Mouse (Mus musculus) olfactory bulb, adult 2 months (tissue): ENCODE measurements around the gene Kcnk10. TPM values are rescaled to one million over a fixed set of nuclear protein-coding genes. Genes with fewer than 3 reads are reported as not detected.
A peak's percentile ranks its signal among the peaks of the same experiment; 100 is the strongest.

ENCODE experiments used
- H3K27ac ChIP-seq: fragments of 200-500 bp; 2 replicates; pipeline ENCODE4 v1.5.1; 2012; ENCODE audit warnings: low read depth, low read length; ENCODE audit not compliant: insufficient read depth
- H3K4me1 ChIP-seq: fragments of 200-500 bp; 2 replicates; pipeline ENCODE4 v1.6.1; 2012; ENCODE audit warnings: low read length; ENCODE audit not compliant: control insufficient read depth, insufficient read depth
- H3K4me3 ChIP-seq: fragments of 200-500 bp; 2 replicates; pipeline ENCODE4 v1.5.1; 2012; ENCODE audit warnings: mild to moderate bottlenecking, low read depth, low read length, moderate library complexity; ENCODE audit not compliant: insufficient read depth
- CTCF ChIP-seq: fragments of 200-500 bp; IDR thresholded peaks from 2 replicates; pipeline ENCODE4 v1.5.1; 2012; ENCODE audit warnings: low read depth, mild to moderate bottlenecking, low read length, moderate library complexity; ENCODE audit not compliant: insufficient read depth
- POLR2A ChIP-seq: fragments of 200-500 bp; IDR thresholded peaks from 2 replicates; pipeline ENCODE4 v1.6.1; 2012; ENCODE audit warnings: mild to moderate bottlenecking, low read depth, low read length, moderate library complexity; ENCODE audit not compliant: insufficient read depth
- WGBS: fragments of 180-500 bp; shearing (Covaris S2); methylation state at CpG from one replicate; pipeline ENCODE4 v1.1.7; 2018; 5-methylcytosine and 5-hydroxymethylcytosine counted together
- polyA plus RNA-seq: library from polyadenylated mRNA; stranded (reverse); fragments of >200 nt; gene quantifications from 2 replicates; pipeline ENCODE4 v1.2.4, GENCODE M21; 2012; ENCODE audit warnings: low replicate concordance; ENCODE audit not compliant: missing spikeins, insufficient read depth, insufficient read length

Gene Kcnk10
- polyA plus RNA-seq, 1 experiment = 50.8 TPM

DNA sequence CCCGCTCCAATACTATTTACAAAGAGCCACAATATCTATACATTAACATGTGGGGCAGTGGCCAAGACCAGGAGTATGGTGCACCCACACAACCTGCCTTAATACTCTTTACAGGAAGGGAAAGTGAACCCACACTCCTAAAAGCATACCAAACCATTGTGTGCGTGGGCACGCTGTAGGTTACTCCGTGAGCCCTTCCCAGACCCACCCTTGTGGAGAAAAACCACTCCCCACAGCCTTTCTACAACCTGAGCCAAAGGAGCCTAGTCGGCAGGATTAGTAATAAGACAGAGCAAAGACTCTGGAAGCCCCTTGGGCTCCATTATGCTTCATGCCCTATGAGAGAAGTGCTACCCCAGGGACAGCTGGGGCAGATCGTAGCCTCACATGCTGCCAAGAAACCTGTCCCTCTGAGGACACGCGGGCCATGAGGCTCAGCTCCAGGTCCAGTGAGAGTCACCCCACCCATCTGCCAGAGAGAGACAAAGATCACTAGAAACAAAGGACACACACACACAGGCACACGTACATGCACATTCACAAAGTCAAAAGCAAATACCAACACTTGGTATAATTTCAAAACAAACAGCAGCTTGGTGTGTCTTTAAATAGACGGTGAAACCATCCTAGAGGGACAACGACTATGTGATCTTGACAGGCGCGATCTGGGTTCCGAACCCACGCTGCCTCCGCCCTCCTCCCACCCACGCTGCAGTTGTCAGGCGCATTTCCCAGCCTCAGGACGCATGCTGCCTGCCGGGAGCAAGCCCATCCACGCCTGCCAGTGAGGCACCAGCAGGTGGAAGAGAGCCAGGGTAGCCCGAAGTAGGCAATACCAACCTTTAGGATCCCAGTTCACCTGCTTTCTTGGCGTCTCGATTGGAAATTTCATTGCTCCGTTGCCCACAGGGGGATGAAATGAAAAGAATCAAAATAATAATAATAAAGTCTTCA, 4.5 kb downstream of the Kcnk10 start:
- WGBS = 7% methylated on average over 25 of the region's 25 CpGs
- peaks cover 20% of the 10 kb centered on the region for H3K4me1 ChIP-seq
- no peak for TF ChIP-seq CTCF
- 0 out of 2 replicates have a peak, but pooled peaks have one; percentile 33 for TF ChIP-seq POLR2A
- H3K4me3 ChIP-seq = peak overlapping the region; percentile 81
- peak overlapping the region; percentile 95 for H3K27ac ChIP-seq

DNA sequence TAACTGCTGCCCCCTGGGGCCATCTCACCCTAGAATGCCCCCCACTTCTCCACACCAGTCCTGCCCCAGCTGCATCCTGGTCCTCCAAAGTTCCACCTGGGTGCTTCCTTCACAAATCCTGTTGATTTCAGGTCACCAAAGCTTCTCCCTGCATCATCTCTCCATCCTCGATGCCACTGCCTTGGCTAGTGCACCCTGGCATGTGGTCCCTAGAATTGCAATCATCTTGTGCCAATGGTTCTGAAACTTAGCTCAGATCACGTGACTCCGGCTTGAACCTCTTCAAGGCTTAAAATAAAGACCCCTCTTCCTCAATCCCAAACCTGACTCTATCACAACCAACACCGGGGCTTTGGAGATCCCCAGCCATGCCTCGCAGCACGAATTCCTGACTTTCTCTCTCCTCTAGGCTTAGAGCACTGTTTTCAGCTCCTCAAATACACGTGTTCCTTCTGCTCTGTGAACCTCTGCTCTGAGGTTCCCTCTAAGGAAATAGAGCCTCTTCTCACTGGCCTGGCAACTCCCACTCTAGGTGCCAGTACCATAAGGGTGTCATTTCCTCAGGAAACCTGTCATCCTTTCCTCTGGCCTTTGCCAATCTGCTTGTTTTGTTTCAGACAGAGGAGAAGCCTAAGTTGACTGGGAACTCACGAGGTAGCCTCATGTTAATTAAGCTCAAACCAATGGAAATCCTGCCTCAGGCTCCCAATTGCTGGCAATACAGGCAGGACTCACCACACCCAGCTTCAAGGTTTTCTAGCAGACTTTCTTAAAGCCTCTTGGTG, 6.0 kb downstream of the Kcnk10 start:
- Histone ChIP-seq H3K4me1 (peaks cover 20% of the 10 kb centered on the region), H3K27ac (peak overlapping the region; percentile 16; the same call in 1 of the 2 replicates), H3K4me3 (peak overlapping the region; percentile 6)
- TF ChIP-seq POLR2A (no peak), CTCF (no peak)
- 22% methylated on average over 8 of the region's 8 CpGs for WGBS

DNA sequence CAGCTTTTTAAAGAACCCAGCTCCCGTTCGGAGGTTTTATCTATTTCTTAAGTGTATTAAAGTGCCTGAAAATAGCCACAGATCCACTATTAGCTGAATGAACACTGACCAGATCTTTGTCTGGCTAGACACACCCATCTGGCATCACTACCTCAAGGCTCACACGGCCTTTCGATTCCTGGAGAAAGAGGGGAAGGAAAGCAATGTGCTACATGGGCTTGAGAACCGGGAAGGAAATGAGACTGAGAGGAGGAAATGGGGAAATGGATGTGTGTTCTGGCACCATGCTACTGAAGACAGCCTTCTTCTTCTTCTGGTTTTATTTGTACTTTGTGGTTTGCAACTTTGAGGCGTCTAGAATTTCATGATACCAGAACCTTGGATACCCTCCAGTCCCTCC, 8.7 kb downstream of the Kcnk10 start:
- Histone ChIP-seq H3K27ac (no peak overlapping the region), H3K4me1 (peaks cover 17% of the 10 kb centered on the region), H3K4me3 (no peak overlapping the region)
- WGBS = 63% methylated on average over 6 of the region's 6 CpGs
- no peak for TF ChIP-seq POLR2A
- TF ChIP-seq CTCF = no peak

DNA sequence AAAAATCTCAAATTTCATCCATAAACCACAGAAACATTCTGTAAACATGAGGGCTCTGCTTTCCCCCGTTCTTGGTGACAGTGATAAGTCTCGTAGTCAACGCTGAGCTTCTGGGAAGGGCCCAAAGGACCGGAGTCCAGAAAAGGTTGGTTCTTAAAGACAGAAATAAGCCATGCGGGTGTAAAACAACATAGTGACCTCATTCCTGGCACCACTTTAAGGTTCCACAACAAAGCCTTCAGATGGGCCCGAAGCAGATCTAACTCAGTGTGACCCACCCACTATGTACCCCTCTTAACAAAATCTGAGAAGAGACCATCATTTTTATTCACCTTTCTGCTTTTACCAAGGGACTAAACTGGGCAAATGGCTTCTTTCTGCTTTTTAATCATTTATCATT, 10.2 kb downstream of the Kcnk10 start:
- WGBS = 59% methylated on average over 6 of the region's 6 CpGs
- Histone ChIP-seq H3K4me3 (no peak overlapping the region), H3K4me1 (peaks cover 17% of the 10 kb centered on the region), H3K27ac (no peak overlapping the region)
- TF ChIP-seq CTCF (no peak), POLR2A (no peak)

DNA sequence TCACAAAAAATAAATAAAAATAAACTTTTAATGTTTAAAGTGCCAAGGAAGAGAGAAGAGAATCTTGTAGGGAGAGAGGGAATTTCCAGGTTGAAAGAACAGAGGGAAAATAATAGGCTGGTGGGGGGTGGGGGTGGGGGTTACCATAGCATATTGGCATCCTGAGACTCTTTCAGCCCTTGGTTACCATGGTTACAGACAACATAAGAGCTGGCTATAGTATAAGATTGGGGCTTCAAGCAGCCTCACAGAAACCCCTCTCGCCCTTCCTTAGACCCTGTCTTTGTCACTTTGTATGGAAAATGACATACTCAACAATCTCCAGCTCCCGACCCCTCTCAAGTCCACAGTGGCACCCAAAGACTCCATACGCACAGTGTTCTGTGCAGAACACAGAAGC, 13.7 kb downstream of the Kcnk10 start:
- H3K4me1 ChIP-seq = peaks cover 12% of the 10 kb centered on the region
- 21% methylated on average over 3 of the region's 3 CpGs for WGBS
- peak overlapping the region; percentile 47; the same call in 1 of the 2 replicates for H3K27ac ChIP-seq
- H3K4me3 ChIP-seq = no peak overlapping the region
- TF ChIP-seq CTCF (no peak), POLR2A (no peak)

DNA sequence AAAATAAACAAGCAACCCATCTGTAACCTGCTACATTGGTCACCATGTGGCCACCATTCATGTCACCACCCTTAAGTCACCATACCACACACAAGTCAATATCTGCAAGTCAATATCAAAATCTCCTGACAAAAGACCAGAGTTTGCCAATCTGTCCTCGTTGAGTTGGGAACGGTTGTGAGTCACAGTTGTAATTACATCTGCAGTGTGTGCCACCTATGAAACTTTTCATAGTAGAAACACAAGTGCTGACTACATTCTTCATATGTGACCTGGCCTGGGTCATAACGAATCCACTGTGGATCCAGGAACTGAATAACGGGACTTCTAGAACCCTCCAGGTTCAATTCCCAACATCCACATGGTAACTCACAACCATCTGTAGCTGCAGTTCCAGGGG, 14.8 kb downstream of the Kcnk10 start:
- H3K4me1 ChIP-seq = peaks cover 12% of the 10 kb centered on the region
- H3K4me3 ChIP-seq = no peak overlapping the region
- 48% methylated on average over 4 of the region's 4 CpGs for WGBS
- no peak overlapping the region for H3K27ac ChIP-seq
- TF ChIP-seq CTCF (no peak), POLR2A (no peak)

DNA sequence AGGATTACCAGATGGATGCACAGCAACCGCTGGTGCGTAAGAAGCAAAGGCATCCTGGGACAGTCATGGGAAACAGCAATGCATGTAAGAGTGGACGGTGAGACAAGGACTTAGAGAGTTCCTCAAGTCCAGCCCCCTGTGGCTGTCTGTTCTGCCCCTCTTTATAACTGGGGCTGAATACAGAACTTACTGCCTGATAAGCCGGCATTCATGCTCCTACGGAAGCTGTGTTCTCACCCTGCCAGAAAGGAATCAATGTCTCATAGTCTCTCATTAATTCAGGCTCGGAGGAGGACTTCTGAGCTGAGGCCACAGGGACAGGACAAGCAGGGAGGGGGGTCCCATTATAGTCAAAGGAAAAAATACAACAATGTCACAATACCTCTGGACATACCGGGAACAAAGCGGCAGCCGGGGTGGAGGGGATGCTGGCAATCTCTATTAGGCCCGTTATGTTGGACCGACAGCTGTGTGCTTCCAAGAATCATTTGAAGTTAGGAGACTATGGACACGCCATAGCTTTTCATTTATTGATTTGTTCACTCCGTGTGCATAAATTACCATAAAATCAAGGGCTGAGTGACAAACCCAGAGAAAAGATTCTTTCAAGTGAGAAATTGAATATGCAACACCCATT, 15.7 kb downstream of the Kcnk10 start:
- no peak for TF ChIP-seq POLR2A
- 53% methylated on average over 13 of the region's 13 CpGs for whole genome bisulfite sequencing
- H3K27ac ChIP-seq = no peak overlapping the region
- H3K4me3 ChIP-seq = no peak overlapping the region
- H3K4me1 ChIP-seq = peaks cover 12% of the 10 kb centered on the region

DNA sequence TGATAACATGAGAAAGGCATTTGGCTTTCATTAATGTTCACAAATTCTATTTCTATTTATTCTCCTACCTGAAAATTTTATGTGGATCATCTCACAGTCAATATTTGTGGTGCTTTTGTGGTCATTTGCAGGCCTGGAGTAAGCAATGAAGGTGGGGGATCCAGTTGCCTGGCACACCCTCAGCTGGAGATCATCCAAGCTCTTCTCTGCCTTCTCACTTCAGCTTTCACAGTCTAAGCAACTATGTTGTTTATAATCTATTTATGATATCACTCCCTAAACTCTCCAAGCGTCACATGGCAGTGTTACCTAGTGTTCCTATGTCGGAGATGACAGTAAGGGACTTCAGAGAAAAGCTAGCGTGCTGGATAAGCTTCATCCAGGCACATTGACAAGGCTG, 18.1 kb downstream of the Kcnk10 start:
- 87% methylated on average over 3 of the region's 3 CpGs for WGBS
- peaks cover 10% of the 10 kb centered on the region for H3K4me1 ChIP-seq
- TF ChIP-seq CTCF = no peak
- no peak for TF ChIP-seq POLR2A
- no peak overlapping the region for H3K27ac ChIP-seq
- H3K4me3 ChIP-seq = no peak overlapping the region
